Mouse (Mus musculus) spleen, postnatal 4 days (tissue): ENCODE data around the gene Tmem50a.
A peak's percentile ranks its signal among the peaks of the same experiment; 100 is the strongest.

Experiments used
- DNase-seq, 2 experiments: peaks; one replicate each; pipeline ENCODE4 v3.0.0; 2022; ENCODE audit warnings: low spot score in 2 of 2

The Tmem50a gene

DNA sequence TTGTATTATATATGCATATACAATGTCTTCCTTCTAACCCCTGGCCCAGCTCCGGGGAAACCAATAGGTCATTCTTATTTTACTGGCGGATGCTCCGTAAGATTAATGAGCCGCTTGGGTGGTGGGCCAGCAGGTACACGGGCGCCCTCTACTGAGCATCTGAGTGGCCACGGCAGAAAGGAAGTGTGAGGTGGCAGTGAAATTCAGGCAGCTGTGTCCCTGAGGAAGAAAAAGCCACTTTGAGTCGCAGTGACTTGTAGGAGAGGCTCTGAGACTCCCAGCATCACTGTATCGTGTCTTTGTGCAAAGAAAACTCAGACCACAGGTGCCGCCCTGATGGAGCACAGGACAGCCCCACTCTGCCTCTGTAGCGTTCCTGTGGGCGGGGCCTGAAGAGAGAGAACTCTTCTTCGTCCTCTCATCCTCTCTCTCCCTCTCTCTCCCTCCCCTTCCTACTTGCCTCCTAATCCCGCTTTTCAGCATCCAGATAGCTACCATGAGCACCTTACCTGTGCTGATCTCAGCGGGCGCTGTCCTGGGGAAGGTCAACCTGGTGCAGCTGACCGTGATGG is 35.3 kb downstream of the Tmem50a start:
- peak; percentile 76 to 90 for DNase-seq

DNA sequence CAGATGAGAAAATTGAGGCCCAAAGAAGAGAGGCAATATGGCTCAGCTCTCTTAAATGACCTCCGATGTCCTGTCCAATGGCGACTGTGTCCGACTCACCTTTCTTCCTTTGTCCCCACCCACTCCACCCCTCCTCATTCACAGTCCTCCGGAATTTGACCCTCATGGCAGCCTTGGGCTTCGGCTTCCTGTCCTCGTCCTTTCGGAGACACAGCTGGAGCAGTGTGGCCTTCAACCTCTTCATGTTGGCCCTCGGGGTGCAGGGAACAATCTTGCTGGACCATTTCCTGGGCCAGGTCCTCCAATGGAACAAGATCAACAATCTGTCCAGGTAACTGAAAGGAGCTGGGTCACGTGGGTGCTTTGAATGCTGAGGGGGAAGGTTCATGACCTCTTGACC is 38.7 kb downstream of the Tmem50a start:
- DNase-seq = no peak

DNA sequence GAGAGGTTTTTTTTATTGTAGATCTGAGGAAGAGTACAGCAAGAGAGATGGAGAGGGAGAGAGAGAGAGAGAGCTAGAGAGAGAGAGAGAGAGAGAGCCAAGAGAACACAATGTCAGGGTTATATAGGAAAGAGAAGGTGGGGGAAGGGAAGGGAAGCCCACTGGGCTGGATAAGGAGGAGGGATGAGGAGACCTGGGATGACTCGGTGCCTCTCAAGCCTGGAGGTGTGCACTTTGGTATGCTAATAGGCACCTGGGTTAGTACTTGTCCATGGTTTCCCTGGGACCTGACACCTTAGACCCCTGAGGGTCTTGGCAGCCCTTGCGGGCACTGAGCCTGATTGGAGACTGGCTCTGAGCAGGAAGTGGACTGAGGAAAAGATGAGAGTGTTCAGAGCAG is 42.9 kb downstream of the Tmem50a start:
- no peak for DNase-seq

DNA sequence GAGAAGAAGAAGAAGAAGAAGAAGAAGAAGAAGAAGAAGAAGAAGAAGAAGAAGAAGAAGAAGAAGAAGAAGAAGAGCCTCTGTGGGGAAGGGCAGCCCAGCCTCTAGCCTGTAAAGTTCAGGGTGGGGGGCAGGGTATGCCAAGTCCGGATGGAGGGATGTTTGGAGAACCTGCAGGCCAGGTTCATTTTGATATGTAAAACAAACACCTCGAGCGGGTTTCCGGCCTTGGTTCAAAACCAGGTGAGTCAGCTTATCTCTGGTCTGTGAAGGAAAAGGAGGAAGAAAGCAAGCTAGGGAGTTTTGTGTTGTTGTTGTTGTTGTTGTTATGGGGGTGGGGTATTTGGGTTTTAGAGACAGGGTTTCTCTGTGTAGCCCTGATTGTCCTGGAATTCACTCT is 43.3 kb downstream of the Tmem50a start:
- DNase-seq = no peak

DNA sequence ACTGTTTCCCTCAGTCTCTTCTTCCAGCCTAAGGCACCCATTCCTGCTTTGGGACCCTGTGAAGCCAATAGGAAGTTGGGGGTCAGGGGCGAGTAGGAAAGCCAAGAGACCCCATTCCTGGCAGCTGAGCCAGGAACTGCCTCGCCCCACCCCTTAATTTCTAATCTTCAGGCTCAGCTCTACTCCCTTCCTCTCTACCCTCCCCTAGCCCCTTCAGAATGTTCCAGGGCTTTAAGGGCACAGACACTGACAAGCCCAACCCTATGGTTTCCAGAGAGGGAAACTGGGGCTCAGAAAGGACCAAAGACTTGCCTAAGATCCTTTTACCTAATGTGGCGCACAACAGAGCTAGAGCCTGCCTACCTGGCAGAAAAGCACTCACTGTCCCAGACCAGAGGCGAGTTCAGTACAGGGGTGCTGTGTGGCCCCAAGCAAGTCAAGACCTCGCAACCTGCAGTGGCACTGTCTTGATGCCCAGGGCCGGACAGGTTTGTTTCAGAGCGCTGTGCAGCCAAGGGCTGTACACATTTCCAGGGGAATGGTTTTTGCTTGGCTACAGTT is 44.9 kb downstream of the Tmem50a start:
- peak in 1 of 2 experiments; percentile 69 for DNase-seq

DNA sequence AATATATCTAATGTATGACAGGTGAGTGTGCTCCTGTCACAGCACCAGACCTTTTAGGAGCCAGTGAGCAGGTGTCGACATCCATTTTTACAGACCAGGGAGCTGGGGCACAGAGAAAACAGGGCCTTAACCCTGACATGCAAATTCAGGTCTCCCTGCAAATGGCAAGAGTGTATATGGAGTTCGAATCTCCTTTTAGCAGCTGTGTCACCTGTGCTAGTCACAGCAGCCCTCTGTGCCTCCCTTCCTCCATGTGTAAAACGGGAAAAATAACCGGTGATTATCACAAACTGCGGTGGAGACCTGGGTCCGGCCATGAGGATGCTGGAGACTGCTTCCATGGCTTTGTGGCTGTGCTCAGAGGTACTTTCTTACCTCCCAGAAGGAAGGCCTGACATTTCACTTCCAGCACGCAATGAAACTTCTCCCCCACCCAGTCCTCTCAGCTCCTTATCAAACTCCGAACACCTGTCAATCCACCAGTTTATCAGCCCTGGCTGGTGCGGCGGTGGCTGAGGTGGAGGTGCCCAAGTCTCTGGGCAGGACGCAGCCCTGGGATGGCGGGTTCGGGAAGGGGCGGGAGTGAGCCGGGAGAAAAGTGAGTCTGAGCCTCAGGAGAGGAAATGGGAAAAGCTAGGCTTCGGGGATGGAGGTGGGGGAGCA is 45.6 kb downstream of the Tmem50a start:
- DNase-seq = peak; percentile 85 to 89

DNA sequence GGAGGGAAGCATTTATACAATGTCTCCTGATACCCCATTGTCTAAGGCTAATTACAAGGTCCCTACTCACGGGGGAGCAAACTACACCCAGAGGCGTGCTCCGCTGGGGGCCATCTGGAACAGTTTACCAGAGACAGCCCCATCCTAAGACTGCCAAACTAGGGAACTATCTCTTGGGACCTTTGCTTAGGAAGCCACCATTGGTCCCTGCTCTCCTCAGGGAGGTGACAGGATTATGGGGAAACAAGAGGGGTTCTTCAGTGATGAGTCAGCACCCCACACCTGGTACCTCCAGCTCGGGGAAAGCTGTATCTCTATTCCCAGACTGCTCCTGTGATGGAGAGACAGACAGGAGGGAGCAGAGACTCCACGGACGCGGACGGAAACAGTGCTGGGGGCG is 46.3 kb downstream of the Tmem50a start:
- peak in 1 of 2 experiments; percentile 65 for DNase-seq

DNA sequence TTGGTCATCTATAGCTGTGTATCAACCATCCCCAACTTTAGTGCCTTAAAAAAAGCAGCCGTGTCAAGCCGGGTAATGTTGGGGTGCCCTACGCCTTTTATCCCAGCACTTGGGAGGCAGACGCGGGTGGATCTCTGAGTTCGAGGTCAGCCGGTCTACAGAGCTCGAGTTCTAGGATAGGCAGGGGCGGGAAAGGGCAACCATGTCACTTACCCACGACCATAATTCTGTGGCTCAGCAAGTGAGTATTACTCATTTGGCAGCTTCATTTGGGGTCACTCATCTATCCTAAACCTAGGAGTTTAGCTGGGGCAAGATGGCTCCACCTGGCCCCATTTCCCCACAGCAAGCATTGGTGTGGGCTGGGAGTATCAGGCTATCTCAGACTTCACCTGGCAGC is 46.8 kb downstream of the Tmem50a start:
- DNase-seq = peak in 1 of 2 experiments; percentile 71

DNA sequence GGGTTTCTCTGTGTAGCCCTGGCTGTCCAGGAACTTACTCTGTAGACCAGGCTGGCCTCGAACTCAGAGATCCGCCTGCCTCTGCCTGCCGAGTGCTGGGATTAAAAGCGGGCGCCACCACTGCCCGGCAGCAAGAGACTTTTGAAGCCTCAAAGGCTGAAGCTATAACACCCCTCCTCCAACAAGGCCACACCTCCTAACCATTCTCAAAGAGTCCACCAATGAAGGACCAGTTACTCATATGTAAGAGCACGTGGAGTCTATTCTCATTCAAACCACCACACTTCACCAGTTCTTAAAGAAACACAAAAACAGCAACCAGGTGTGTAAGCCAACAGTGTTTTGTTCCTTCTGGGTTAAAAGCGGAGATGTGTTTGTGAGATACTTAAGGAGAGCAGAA is 47.2 kb downstream of the Tmem50a start:
- no peak for DNase-seq

DNA sequence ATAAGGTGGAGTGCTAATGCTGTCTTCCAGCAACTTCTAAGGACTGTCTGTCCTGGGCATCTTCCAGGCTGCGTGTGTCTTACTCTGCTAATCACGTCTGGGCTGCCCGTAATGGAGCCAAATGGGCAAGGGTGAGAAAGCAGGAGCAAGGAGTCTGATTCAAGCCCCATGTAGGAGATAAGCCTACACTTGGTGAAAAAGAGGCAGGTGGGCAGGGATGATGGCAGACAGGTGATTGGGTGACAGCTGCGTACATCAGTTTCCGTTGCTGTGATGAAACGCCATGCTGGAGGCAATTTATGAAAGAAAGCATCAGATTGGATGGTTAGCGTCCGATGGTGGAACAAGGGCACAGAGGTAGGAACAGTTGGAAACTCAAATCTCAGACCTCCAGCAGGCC is 47.6 kb downstream of the Tmem50a start:
- peak; percentile 51 to 69 for DNase-seq

DNA sequence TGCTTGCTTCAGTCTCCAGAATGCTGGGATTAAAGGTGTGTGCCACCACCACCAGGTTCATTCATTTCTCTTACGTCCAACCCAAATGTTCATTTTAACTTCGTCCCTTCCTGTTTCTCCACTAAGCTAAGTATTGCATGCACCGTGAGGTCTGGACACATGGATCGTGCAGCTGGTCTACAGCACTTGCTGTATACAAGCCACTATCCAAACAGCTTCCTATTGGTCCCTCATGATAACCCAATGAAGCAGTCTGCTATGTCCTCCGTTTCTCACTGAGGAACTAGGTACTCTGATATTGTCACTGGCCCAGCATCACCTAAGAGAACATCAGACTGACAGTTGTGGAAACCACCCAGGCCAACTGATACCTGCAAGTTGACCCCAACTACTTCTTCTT is 49.0 kb downstream of the Tmem50a start:
- DNase-seq = no peak

DNA sequence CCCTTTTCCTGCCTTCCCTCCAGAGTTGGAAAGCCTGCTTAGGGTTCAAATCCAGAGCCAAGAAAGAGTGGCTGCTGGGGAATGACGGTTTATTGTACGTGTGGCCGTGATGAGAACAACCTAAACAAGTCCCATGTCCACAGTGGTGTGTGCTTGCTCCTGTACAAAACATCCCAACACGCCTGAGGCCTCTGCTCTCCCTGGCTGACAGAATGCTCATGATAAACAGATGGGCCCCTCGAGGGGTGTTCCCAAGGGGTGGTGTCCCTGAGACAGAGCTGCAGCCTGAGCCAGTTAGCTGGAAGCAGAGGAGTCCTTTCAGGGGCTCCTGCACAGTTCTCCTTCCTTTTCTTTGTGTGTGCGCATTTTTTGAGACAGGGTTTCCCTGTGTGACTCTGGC is 49.5 kb downstream of the Tmem50a start:
- DNase-seq = peak; percentile 73 to 77

DNA sequence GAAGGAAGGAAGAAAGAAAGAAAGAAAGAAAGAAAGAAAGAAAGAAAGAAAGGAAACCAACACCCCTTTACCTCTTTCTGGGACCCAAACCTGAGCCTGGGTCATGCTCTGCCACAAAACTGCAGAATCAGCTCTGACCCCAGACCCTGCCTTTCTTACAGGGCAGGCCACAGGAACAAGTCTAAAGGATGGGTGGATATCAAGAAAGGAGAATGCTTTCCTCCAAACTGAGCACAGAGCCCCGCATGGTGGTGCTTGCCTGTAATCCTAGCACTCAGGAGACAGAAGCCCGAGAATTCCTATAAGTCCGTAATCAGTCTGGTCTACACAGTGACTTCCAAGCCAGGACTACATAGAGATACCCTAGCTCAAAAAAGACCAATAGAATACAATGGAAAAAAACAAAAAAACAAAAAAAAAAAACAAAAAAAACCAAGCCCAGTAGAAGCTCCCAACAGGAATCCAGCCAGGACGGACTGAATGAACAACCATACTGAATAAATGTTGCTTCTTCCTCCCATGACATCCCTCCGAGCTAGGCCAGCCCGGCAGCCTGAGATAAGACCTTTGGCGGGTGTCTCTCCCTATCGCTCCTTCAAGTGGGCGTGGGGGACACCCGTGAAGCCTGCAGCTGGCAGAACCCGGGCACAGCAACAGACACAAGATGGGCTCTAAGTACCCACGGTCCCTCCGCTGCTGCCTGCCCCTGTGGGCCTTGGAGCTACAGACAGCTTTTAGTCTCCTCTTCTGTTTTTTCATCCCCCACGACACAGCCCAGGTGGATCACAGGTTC is 50.7 kb downstream of the Tmem50a start, which contains the start of gene Rhd:
Gene Rhd, plus strand, starts transcription at position 600 of the 793 bp plus-strand sequence.
- peak; percentile 82 to 86 for DNase-seq

DNA sequence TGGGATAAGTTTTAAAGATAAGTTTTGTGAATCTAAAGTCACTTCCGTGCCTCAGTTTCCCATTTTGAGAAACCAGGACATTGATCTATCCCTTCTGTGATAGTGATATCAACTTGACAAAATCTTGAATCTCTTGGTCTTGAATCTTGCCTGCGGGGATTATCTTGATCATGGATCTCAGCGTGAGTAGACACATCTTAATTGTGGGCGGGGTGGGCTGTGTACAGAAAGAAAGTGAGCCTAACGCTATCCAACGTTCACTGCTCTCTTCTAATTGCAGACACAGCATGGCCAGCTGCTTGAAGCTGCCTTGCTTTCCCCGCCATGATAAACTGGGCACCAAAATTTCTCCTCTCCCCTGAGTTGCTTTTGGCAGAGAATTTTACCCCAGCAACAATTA is 51.8 kb downstream of the Tmem50a start:
- DNase-seq = no peak

DNA sequence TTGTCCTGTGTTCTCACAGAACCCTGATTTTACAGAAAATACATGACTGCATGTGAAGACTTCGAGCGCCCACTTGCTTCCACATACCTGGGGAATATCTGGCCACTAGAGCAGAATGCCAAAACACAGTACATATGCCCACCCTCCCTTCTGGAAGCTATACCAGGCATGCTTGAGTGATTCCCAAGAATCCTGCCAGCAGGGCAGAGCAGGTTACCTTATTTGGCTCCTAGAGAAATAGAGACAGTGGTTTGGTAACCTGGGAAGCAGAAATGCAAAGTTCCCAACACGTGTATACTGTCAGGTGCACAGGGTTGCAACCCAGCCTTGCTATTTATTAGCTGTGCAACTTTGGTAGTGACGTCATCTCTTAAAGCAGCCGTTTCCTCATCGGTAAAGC is 52.9 kb downstream of the Tmem50a start:
- no peak for DNase-seq

DNA sequence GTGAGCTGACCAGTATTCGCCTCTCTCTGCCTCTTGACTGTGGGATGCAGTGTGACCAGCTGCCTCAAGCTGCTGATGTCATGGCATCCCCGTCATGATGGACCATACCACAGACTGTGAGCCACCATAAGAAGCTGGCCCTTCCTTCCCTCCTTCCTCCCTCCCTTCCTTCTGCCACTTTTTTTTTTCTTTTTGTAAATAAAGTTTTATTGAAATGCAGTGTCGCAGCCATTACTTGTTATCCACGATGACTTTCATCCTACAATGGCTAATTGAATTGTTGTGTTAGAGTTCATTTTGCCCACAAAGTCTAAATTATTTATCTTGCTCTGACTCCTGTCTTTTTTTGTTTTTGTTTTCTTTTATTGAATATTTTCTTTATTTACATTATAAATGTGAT is 56.3 kb downstream of the Tmem50a start:
- no peak for DNase-seq

DNA sequence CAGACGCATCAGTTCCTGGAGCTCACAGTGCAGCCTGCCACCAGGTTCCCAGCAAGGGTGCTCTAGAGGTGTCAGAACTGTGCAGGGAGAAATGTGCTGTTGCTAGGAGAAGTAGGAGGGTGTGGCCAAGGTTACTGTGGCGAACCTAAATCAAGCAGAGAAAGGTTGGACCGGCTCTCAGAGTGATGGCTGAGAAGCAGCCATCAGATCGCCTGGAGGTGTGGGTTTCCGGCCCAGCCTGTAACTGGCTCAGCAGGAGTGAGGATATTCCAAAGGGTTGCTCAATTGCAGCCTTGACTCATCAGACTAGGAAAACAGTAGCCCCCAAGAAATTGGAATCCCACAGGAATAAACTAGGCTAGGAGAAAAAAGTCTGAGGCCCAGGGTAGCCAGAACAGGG is 58.3 kb downstream of the Tmem50a start:
- no peak for DNase-seq

DNA sequence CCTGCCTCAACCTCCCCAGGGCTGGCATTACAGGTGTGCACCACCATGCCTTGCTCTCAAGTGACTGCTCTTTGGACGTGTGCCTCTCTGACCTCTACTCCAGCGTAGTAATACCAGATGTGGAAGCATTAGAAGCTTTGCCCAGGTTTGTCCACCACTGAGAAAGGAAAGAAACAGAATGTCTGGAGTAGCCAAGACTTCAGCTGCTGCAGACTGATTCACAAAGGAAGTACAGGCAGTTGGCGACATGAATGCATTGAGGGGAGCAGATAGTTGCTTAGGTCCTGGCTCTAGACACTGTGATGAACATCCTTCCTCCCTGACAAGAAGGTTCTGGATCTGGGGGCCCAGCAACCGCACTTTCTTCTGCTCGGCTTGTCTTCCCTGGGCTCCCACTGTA is 58.8 kb downstream of the Tmem50a start:
- DNase-seq = no peak

DNA sequence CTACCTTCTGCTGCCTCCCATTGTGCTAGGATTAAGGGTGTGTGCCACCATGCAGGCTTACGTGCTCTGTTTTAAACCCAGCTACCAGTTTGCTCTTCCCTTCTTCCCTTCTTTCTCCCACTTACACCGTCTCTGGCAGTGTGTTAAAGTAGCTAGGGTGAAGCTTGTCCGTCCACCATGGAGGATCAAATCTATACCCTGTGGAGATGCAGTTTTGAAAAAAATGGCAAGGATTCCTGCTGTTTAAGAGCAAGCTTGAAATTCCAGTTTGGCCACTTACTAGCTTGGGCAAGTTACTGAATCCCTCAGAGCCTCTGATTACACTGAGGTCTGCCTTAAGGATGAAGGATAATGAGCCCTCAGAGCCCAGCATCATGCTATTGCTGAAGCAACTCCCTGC is 59.5 kb downstream of the Tmem50a start:
- DNase-seq = no peak

DNA sequence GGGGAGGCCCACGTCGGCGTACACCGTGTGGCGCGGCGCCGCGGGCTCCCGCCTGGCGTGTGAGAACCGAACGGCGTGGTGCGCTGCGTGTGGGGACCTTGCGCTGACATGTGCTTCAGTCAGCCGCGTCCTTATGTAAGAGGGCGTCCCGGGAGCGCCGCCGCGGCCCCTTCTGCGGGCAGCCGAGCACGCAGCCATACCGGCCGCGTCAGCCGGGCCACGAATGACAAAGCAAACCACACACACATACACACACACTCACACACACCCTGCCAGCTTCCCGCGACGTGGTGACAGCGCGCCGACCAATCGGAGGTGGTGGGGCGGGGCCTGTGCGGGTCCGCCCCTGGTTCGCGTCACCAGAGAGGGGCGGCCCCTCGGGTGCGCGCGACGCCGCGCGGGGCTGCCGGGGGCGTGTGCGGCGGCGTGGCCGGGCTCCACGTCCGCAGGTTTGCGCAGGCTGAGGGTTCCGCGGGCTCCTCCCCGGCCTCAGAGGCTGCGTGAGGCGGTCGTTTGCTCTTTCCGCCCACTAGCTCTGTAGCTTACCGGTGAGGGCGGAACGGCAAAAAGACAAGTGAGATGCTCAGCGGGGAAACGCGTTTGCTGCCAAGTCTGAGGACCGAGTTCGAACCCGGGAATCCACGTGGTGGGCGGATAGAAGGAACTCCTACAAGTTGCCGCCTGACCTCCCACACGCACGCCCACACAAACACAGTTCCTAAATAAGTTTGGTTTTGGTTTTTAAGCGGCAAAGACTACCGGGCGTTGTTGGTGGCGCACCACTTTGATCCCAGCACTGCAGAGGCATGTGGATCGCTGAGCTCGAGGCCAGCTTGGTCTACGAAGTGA is 61.0 kb downstream of the Tmem50a start:
- DNase-seq = peak; percentile 94 to 97

DNA sequence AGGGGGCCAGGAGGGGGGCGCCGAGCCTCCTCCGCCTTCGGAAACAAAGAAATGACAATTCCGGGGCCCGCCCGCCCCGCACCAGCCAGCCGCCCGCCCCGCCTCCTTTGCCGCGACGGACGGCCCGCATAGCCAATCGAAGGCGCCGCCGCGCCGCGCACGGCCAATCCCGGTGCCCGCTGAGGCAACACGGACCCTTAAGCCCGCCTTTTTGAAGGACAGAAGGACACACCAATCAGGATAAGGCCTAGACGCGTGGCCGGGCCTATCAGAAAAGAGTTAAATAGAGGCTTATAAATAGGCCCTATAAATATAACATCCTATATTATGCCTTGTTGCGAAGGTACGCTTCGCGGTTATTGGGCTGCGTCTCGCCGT is 61.6 kb downstream of the Tmem50a start, which contains the start of gene Maco1:
Gene Maco1, minus strand, starts transcription at position 87 of the 378 bp plus-strand sequence.
- peak; percentile 99 to 100 for DNase-seq
